Mouse (Mus musculus) olfactory bulb, adult 2 months (tissue): Measurements from ENCODE around the gene Dcaf1.

Source experiments
- CTCF ChIP-seq: fragments of 200-500 bp; IDR thresholded peaks from 2 replicates; pipeline ENCODE4 v1.5.1; 2012; ENCODE audit warnings: low read depth, mild to moderate bottlenecking, low read length, moderate library complexity; ENCODE audit not compliant: insufficient read depth
- POLR2A ChIP-seq: fragments of 200-500 bp; IDR thresholded peaks from 2 replicates; pipeline ENCODE4 v1.6.1; 2012; ENCODE audit warnings: mild to moderate bottlenecking, low read depth, low read length, moderate library complexity; ENCODE audit not compliant: insufficient read depth

DNA sequence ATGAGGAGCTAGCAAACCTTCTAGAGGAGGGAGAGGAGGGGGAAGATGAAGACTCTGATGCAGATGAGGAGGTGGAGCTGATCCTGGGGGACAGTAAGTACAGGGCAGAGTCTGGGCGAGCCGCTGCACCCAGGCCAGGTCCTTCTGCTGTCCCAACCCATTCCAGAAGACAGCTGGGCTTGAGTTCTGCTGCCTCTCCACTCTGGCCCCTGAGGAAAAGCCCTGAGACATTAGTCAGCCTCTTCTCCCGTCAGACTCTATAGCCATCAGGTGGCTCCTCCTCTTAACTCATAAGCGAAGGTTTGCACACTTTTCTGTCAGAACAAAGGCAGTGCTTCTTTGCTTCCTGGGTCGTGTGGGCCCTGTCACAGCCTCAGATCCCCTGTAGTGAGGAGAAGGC is 52.5 kb downstream of the Dcaf1 start:
- TF ChIP-seq CTCF, result no peak
- TF ChIP-seq POLR2A, result no peak
